Mouse (Mus musculus) brain, embryonic 14.5 days (tissue): Measurements from ENCODE around the gene Pxmp2.

Experiments used
- CTCF ChIP-seq: fragments of 200-500 bp; IDR thresholded peaks from 2 replicates; pipeline ENCODE4 v1.5.1; 2012; ENCODE audit warnings: inconsistent platforms, mild to moderate bottlenecking, moderate library complexity, borderline replicate concordance; ENCODE audit not compliant: insufficient read depth, insufficient read length; ENCODE audit errors: extremely low read depth
- POLR2A ChIP-seq: fragments of 200-500 bp; IDR thresholded peaks from 2 replicates; pipeline ENCODE4 v1.6.1; 2012; ENCODE audit warnings: mild to moderate bottlenecking, inconsistent platforms, borderline replicate concordance; ENCODE audit not compliant: poor library complexity, insufficient read depth, insufficient read length, severe bottlenecking; ENCODE audit errors: extremely low read depth

DNA sequence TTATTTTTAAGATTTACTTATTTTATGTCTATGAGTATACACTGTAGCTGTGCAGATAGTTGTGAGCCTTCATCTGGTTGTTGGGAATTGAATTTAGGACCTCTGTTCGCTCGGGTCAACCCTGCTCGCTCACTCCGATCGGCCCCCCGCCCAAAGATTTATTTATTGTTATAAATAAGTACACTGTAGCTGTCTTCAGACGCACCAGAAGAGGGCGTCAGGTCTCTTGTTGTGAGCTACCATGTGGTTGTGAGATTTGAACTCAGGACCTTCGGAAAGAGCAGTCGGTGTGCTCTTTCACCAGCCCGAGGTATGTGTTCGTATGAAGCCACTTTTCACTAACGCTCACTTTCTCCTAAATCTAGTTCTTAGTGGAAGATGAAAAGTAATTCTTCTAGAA, 54.3 kb downstream of the Pxmp2 start:
- no peak for TF ChIP-seq CTCF
- TF ChIP-seq POLR2A: no peak
